8 mouse cellular contexts compared by ENCODE assay signal in the genomic region with DNA sequence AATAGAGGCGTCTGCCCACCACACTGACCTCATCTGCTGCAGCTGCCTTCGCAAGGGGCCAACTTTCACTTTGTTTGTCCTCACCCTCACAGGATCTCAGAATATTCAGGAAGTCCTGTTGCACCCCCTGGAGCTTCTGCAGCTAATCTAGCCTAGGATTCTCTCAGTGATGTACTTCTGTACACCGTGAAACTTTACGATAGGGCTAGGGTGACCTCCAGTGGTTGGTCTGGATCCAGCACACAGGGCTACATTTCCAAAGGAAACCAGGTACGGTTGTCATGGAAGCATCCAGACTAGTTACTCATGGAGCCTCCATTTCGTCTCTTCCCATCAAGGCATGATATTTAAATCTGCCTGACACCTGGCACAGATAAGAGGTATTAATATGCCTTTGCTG. TPM values are rescaled to one million over a fixed set of nuclear protein-coding genes. Genes with fewer than 3 reads are reported as not detected.
DNase-seq lines count a peak whose midpoint lies in the region; ATAC-seq lines count a peak whose summit lies in the region.

No protein-coding gene starts in this region.

- intact Hi-C loops in gastrocnemius, postnatal 36 days (cut with DNase I), result loop anchor here (5.0 kb wide), 1 partner anchor 236 kb away; no protein-coding TSS in a partner anchor
- intact Hi-C loops in left cerebral cortex, postnatal 4 days (cut with DNase I), result loop anchor here (10.0 kb wide), 1 partner anchor 229 kb away; no protein-coding TSS in a partner anchor

- no peak overlapping the region for H3K4me3 ChIP-seq in liver, embryonic 12.5 days
- H3K4me3 ChIP-seq in midbrain, embryonic 14.5 days (replicated peaks; ENCODE audit: low read depth, low read length), result no peak overlapping the region

- H3K4me2 ChIP-seq in liver, embryonic 12.5 days, result no peak overlapping the region
- no peak overlapping the region for H3K4me2 ChIP-seq in midbrain, embryonic 14.5 days (ENCODE audit: low read length)

- no peaks in the 10 kb centered on the region for H3K9me3 ChIP-seq in liver, embryonic 12.5 days (replicated peaks)
- H3K9me3 ChIP-seq in midbrain, embryonic 14.5 days (ENCODE audit: control insufficient read depth, low read length), result no peaks in the 10 kb centered on the region

- no peak overlapping the region for H3K9ac ChIP-seq in liver, embryonic 12.5 days
- no peak overlapping the region for H3K9ac ChIP-seq in midbrain, embryonic 14.5 days (replicated peaks; ENCODE audit: low read length)

- no peak for ATAC-seq in liver, embryonic 12.5 days
- ATAC-seq in midbrain, embryonic 14.5 days (ENCODE audit: low FRiP score, low TSS enrichment), result peak; percentile 90

- DNase-seq in liver, result peak; percentile 27
- DNase-seq in embryo, embryonic 10 days (ENCODE audit: low spot score), result peak; percentile 80
- DNase-seq in gastrocnemius, postnatal 36 days, result peak; percentile 8 to 17
- peak; percentile 8 to 59 for DNase-seq in kidney, adult 8-10 months
- DNase-seq in left cerebral cortex, postnatal 4 days, result peak; percentile 61
- peak; percentile 92 for DNase-seq in midbrain, embryonic 14.5 days
- peak; percentile 84 for DNase-seq in telencephalon, adult 2 months (ENCODE audit: low read depth, low spot score)

- H3K4me1 ChIP-seq in liver, embryonic 12.5 days, result no peaks in the 10 kb centered on the region
- H3K4me1 ChIP-seq in midbrain, embryonic 14.5 days (ENCODE audit: control insufficient read depth, insufficient read depth, low read length), result 0 out of 2 replicates have a peak, but pooled peaks cover 4% of the 10 kb centered on the region

- 30% methylated on average over 6 of the region's 6 CpGs for WGBS in liver, embryonic 12.5 days (ENCODE audit: insufficient replicate concordance)
- WGBS in midbrain, embryonic 14.5 days, result 32% methylated on average over 6 of the region's 6 CpGs

- no peak overlapping the region for H3K27ac ChIP-seq in liver, embryonic 12.5 days
- H3K27ac ChIP-seq in midbrain, embryonic 14.5 days (replicated peaks; ENCODE audit: low read depth, low read length), result no peak overlapping the region

- no peaks in the 10 kb centered on the region for H3K36me3 ChIP-seq in liver, embryonic 12.5 days
- no peaks in the 10 kb centered on the region for H3K36me3 ChIP-seq in midbrain, embryonic 14.5 days (ENCODE audit: control insufficient read depth, insufficient read depth, low read length)

- no peaks in the 10 kb centered on the region for H3K27me3 ChIP-seq in liver, embryonic 12.5 days (replicated peaks)
- no peaks in the 10 kb centered on the region for H3K27me3 ChIP-seq in midbrain, embryonic 14.5 days (ENCODE audit: control insufficient read depth, insufficient read depth, low read length)

RNA-seq across cellular contexts. Expression of a gene that starts 15.5 kb away (rescaled TPM):
- polyA plus RNA-seq in liver, embryonic 12.5 days (2016; fragmentation: Nextera tagmentation; extraction: Ambion mirVana), result 0.28 and 0.30 TPM in 2 replicates
- not detected for total RNA-seq in gastrocnemius, postnatal 36 days (2021)
- 1 to 10 TPM in 1 of 2 experiments, not detected in 1; 1.7 TPM for total RNA-seq in left cerebral cortex, postnatal 4 days (2021)
- 1.8 and 4.8 TPM in 2 replicates for polyA plus RNA-seq in midbrain, embryonic 14.5 days (2014; fragmentation: Nextera tagmentation; extraction: Ambion mirVana)

RNA-seq across cellular contexts. Expression of a gene that starts 30.9 kb away (rescaled TPM):
- 47.8 and 48.7 TPM in 2 replicates for polyA plus RNA-seq in liver, embryonic 12.5 days (2016; fragmentation: Nextera tagmentation; extraction: Ambion mirVana)
- total RNA-seq in gastrocnemius, postnatal 36 days (2021), result 10 to 100 TPM; 13.2 to 18.0 TPM
- total RNA-seq in left cerebral cortex, postnatal 4 days (2021), result 10 to 100 TPM; 53.2 to 65.9 TPM
- polyA plus RNA-seq in midbrain, embryonic 14.5 days (2014; fragmentation: Nextera tagmentation; extraction: Ambion mirVana), result 56.8 and 71.0 TPM in 2 replicates

Comparison
In these comparisons a context has a peak if more than half of its experiments do, and no peak if none do; other contexts are left out.
1. DNase-seq: peak in every context shown above with its lines; median percentile 92 in midbrain, embryonic 14.5 days; 84 in telencephalon, adult 2 months; 80 in embryo, embryonic 10 days; 61 in left cerebral cortex, postnatal 4 days; 34 in kidney, adult 8-10 months; 27 in liver; 12 in gastrocnemius, postnatal 36 days.